Mouse (Mus musculus) ES-E14 (cell line): ENCODE measurements around the gene Dapk2. TPM values are rescaled to one million over a fixed set of nuclear protein-coding genes. Genes with fewer than 3 reads are reported as not detected.

Experiments used
- DNase-seq: peaks from one replicate; pipeline ENCODE4 v3.0.0-alpha.2; 2013; ENCODE audit warnings: low read depth, low spot score
- H3K27ac ChIP-seq: 2 replicates; pipeline ENCODE4 v1.5.1; 2012; ENCODE audit warnings: low read depth, mild to moderate bottlenecking, low read length, moderate library complexity, mixed read lengths; ENCODE audit not compliant: poor library complexity, insufficient read depth, severe bottlenecking
- H3K36me3 ChIP-seq: 2 replicates; pipeline ENCODE4 v1.6.1; 2012; ENCODE audit warnings: mild to moderate bottlenecking, low read length, moderate library complexity, mixed read lengths; ENCODE audit not compliant: control insufficient read depth, poor library complexity, insufficient read depth, severe bottlenecking
- H3K4me1 ChIP-seq, 2 experiments: fragments of 150-350 bp in 1 of 2; sonication (generic) in 1 of 2; 2 replicates each; pipeline ENCODE4 v1.6.1; 2012; ENCODE audit warnings: low read length in 2 of 2, mild to moderate bottlenecking in 1 of 2, mixed read lengths in 1 of 2; ENCODE audit not compliant: control insufficient read depth in 2 of 2, insufficient read depth in 2 of 2, poor library complexity in 1 of 2
- H3K4me3 ChIP-seq, 2 experiments: fragments of 150-350 bp in 1 of 2; sonication (generic) in 1 of 2; 2 replicates each; pipeline ENCODE4 v1.5.1; 2012; ENCODE audit warnings: low read length in 2 of 2, low read depth in 1 of 2, mild to moderate bottlenecking in 1 of 2, mixed read lengths in 1 of 2; ENCODE audit not compliant: insufficient read depth in 1 of 2, poor library complexity in 1 of 2, severe bottlenecking in 1 of 2
- H3K9ac ChIP-seq: 2 replicates; pipeline ENCODE4 v1.6.1; 2012; ENCODE audit warnings: low read depth, mild to moderate bottlenecking, low read length, mixed read lengths; ENCODE audit not compliant: poor library complexity, insufficient read depth, severe bottlenecking
- H3K9me3 ChIP-seq: fragments of 150-350 bp; sonication (generic); 2 replicates; pipeline ENCODE4 v1.6.1; 2012; ENCODE audit warnings: low read depth, mild to moderate bottlenecking, low read length; ENCODE audit not compliant: control insufficient read depth, insufficient read depth
- CHD2 ChIP-seq: IDR thresholded peaks from 2 replicates; pipeline ENCODE4 v1.6.1; 2014; ENCODE audit warnings: mild to moderate bottlenecking, low read depth, low read length, inconsistent platforms
- HCFC1 ChIP-seq: IDR thresholded peaks from 2 replicates; pipeline ENCODE4 v1.6.1; 2012; ENCODE audit warnings: low read length, inconsistent platforms, borderline replicate concordance; ENCODE audit not compliant: insufficient read depth
- MAFK ChIP-seq: IDR thresholded peaks from 2 replicates; pipeline ENCODE4 v1.6.1; 2014; ENCODE audit warnings: mild to moderate bottlenecking, low read depth, low read length, inconsistent platforms; ENCODE audit not compliant: insufficient read depth
- ZC3H11A ChIP-seq: IDR thresholded peaks from 2 replicates; pipeline ENCODE4 v1.6.1; 2012; ENCODE audit warnings: low read depth, mild to moderate bottlenecking, inconsistent platforms, low read length, borderline replicate concordance
- ZNF384 ChIP-seq: IDR thresholded peaks from 2 replicates; pipeline ENCODE4 v1.6.1; 2012; ENCODE audit warnings: low read depth, low read length, inconsistent platforms
- in situ Hi-C, 2 experiments: fragments of 600-800 bp; cut with MboI; formaldehyde crosslinking; loops; one replicate each; pipeline ENCODE4 v1.15.1; 2025; ENCODE audit warnings: low sequenced_read_pairs in 2 of 2, inconsistent platforms in 1 of 2; ENCODE audit not compliant: unreplicated experiment in 2 of 2
- total RNA-seq: library from RNA; depleted of rRNA; stranded (reverse); fragments of 300-350 nt; gene quantifications from 2 replicates; pipeline ENCODE4 v1.2.3, GENCODE M21; 2012

The Dapk2 gene
- total RNA-seq, 1 experiment, result 1.2 TPM

DNA sequence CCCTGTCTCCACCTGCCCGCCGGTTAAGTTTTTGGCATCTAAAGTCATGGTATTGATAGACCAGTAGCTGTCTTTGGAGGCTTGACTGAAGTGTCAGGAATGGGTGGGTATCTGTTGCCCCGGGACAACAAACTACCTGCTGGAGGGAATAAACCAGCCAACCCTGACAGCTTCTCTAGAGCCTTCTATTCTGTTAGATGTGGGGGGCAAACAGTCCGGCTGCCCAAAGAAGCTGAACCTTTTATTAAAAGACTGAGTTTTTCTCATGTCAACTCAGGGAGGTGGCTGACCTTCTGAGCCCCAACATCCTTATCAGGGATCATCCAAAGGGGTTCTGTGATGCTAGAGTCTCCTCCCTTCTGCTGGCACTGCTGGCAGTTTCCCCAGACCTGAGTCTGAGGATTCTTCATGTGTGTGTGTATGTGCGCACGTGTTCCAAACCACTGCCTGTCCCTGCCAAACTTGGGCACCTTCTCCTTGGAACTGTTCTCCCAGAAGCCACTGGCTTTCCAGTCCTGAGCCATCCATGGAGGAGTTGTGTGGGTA, 935 bp downstream of the Dapk2 start:
- Histone ChIP-seq H3K27ac (no peak overlapping the region), H3K36me3 (no peaks in the 10 kb centered on the region), H3K9ac (no peak overlapping the region), H3K9me3 (no peaks in the 10 kb centered on the region), H3K4me1 (no peaks in the 10 kb centered on the region), H3K4me3 (no peak overlapping the region)
- in situ Hi-C loops, result no loop called here
- DNase-seq, result no peak
- TF ChIP-seq ZC3H11A (no peak), ZNF384 (no peak), MAFK (no peak), CHD2 (no peak), HCFC1 (no peak)

DNA sequence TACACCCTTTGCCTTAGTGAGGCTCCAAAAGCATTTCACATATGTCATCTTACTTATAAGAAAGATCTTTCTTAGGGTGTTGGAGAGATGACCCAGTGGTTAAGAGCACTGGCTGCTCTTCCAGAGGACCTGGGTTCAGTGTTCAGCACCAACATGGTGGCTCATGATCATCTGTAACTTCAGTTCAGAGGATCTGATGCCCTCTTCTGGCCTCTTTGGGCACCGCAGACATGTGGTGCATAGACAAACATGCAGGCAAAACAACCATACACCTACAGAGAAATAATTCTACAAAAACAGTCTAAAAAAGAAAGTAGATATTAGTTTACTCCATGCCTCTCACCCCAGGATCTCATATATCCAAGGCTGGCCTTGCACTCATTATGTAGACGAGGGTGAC, 2.1 kb downstream of the Dapk2 start:
- no peak for TF ChIP-seq CHD2
- TF ChIP-seq ZNF384, result no peak
- no peak for TF ChIP-seq MAFK
- TF ChIP-seq HCFC1, result no peak
- TF ChIP-seq ZC3H11A, result no peak
- no peaks in the 10 kb centered on the region for H3K36me3 ChIP-seq
- H3K4me1 ChIP-seq, result no peaks in the 10 kb centered on the region
- H3K9me3 ChIP-seq, result no peaks in the 10 kb centered on the region
- no peak overlapping the region for H3K27ac ChIP-seq
- DNase-seq, result no peak
- in situ Hi-C loops, result no loop called here
- H3K9ac ChIP-seq, result no peak overlapping the region
- no peak overlapping the region for H3K4me3 ChIP-seq

DNA sequence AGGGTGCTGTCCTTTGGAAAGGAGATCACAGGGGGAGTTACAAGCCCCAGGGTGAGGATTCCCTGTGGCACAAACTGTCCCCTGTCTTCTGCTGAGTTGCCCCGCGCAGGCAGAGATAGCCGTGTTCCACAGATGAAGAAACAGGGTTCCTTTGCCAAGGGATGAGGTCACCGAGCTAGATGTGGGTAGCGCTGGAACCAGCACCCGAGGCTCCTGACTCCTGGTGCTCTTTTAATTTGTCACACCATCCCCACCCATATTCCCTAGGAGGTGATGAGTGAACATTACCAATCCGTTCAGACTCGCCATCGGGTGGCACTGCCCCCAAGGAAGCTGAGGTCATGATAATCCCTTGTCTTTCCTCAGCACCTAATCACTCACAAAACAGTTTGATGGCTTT, 5.0 kb downstream of the Dapk2 start:
- no peak overlapping the region for H3K9ac ChIP-seq
- H3K4me1 ChIP-seq, result no peaks in the 10 kb centered on the region
- H3K9me3 ChIP-seq, result no peaks in the 10 kb centered on the region
- no peak overlapping the region for H3K27ac ChIP-seq
- H3K4me3 ChIP-seq, result no peak overlapping the region
- DNase-seq, result no peak
- in situ Hi-C loops, result no loop called here
- no peaks in the 10 kb centered on the region for H3K36me3 ChIP-seq
- TF ChIP-seq MAFK, result no peak
- no peak for TF ChIP-seq HCFC1
- no peak for TF ChIP-seq ZNF384
- no peak for TF ChIP-seq CHD2
- TF ChIP-seq ZC3H11A, result no peak

DNA sequence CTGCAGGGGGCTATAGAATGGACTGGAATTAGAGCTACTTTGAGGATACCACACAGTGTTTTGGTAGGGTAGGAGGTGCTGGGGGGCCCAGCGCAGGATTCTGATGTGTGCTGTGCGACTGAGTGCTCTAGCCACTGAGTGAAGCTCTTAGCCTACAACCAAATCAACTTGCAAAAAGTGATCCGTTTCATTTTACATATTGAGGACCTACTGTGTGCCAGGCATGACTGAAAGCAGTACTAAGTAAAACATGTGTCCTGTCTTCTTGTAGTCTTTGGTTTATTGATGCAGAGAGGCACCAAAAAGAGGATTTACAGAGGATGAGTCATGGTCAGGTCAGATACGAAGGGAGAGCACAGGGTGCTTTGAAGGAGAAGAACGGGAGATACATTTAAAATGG, 9.2 kb downstream of the Dapk2 start:
- Histone ChIP-seq H3K9ac (no peak overlapping the region), H3K36me3 (no peaks in the 10 kb centered on the region), H3K27ac (no peak overlapping the region), H3K4me3 (no peak overlapping the region), H3K9me3 (no peaks in the 10 kb centered on the region), H3K4me1 (no peaks in the 10 kb centered on the region)
- DNase-seq, result no peak
- in situ Hi-C loops, result no loop called here
- no peak for TF ChIP-seq HCFC1

DNA sequence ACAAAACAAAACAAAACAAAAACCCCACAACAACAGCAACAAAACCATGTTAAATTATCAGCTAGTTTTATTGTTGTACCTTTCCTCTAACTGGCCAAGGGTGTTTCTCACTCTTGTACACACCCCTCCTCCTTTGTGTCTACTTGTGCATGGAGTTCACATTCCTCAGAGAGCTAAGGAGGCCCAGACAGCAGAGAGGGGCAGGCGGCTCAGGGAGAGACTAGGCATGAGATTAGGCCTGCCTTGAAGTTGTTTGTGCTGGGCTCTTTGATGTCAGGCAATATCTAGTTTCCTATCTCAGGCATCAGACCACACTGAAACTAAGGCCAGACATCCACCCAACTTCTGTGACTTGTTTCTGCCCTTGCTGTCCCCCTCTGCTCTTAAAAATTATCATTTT, 10.2 kb downstream of the Dapk2 start:
- Histone ChIP-seq H3K4me3 (no peak overlapping the region), H3K4me1 (no peaks in the 10 kb centered on the region), H3K9ac (no peak overlapping the region), H3K27ac (no peak overlapping the region), H3K9me3 (no peaks in the 10 kb centered on the region), H3K36me3 (no peaks in the 10 kb centered on the region)
- in situ Hi-C loops, result no loop called here
- no peak for DNase-seq
- TF ChIP-seq ZC3H11A (no peak), MAFK (no peak), CHD2 (no peak), HCFC1 (no peak), ZNF384 (no peak)
